Mouse (Mus musculus) MEL (cell line): ENCODE data around the gene Zfp287.

Experiments used
- CTCF ChIP-seq, 3 experiments: IDR thresholded peaks in 2 of 3; conservative IDR thresholded peaks in 1 of 3; 2 replicates each; pipeline ENCODE4 v1.5.1; 2011 to 2012; ENCODE audit warnings: low read length in 3 of 3, low read depth in 2 of 3, mild to moderate bottlenecking in 2 of 3, improper control_type of control experiment in 1 of 3, inconsistent platforms in 1 of 3, mixed read lengths in 1 of 3, moderate library complexity in 1 of 3; ENCODE audit not compliant: control insufficient read depth in 1 of 3, insufficient read depth in 1 of 3, poor library complexity in 1 of 3, severe bottlenecking in 1 of 3
- ETS1 ChIP-seq: IDR thresholded peaks from 2 replicates; pipeline ENCODE4 v1.6.1; 2012; ENCODE audit warnings: low read depth, mild to moderate bottlenecking, inconsistent platforms, low read length, improper control_type of control experiment, moderate library complexity
- GATA1 ChIP-seq: IDR thresholded peaks from 2 replicates; pipeline ENCODE4 v1.6.1; 2011; ENCODE audit warnings: low read depth, low read length, improper control_type of control experiment
- MAX ChIP-seq: IDR thresholded peaks from 2 replicates; pipeline ENCODE4 v1.6.1; 2011; ENCODE audit warnings: low read length, improper control_type of control experiment
- MAZ ChIP-seq: IDR thresholded peaks from 2 replicates; pipeline ENCODE4 v1.6.1; 2012; ENCODE audit warnings: low read depth, mild to moderate bottlenecking, inconsistent platforms, low read length, improper control_type of control experiment
- NELFE ChIP-seq: IDR thresholded peaks from 2 replicates; pipeline ENCODE4 v1.6.1; 2011; ENCODE audit warnings: low read depth, low read length, improper control_type of control experiment
- POLR2A ChIP-seq, 2 experiments: IDR thresholded peaks; 2 replicates each; pipeline ENCODE4 v1.6.1; 2011 to 2012; ENCODE audit warnings: low read length in 2 of 2, mild to moderate bottlenecking in 2 of 2, control low read depth in 1 of 2, improper control_type of control experiment in 1 of 2, low read depth in 1 of 2, moderate library complexity in 1 of 2; ENCODE audit not compliant: control insufficient read depth in 1 of 2, insufficient read depth in 1 of 2, poor library complexity in 1 of 2
- POLR2AphosphoS2 ChIP-seq: IDR thresholded peaks from 2 replicates; pipeline ENCODE4 v1.6.1; 2011; ENCODE audit warnings: low read length, improper control_type of control experiment
- RCOR1 ChIP-seq: IDR thresholded peaks from 2 replicates; pipeline ENCODE4 v1.6.1; 2012; ENCODE audit warnings: low read depth, mild to moderate bottlenecking, inconsistent platforms, low read length, improper control_type of control experiment
- ZNF384 ChIP-seq: IDR thresholded peaks from 2 replicates; pipeline ENCODE4 v1.6.1; 2012; ENCODE audit warnings: low read depth, mild to moderate bottlenecking, inconsistent platforms, low read length, improper control_type of control experiment

- TF ChIP-seq POLR2AphosphoS2: no peak
- TF ChIP-seq NELFE: no peak
- TF ChIP-seq GATA1: no peak
- no peak for TF ChIP-seq CTCF (IDR thresholded peaks at IDR 0.05 in 2 of 3, conservative IDR thresholded peaks at IDR 0.05 in 1 of 3; ENCODE audit: control insufficient read depth in 1 of 3, insufficient read depth in 1 of 3, low read depth in 2 of 3, low read length in 3 of 3, poor library complexity in 1 of 3, severe bottlenecking in 1 of 3)
- TF ChIP-seq RCOR1: no peak
- TF ChIP-seq POLR2A (IDR thresholded peaks at IDR 0.05; ENCODE audit: control insufficient read depth in 1 of 2, insufficient read depth in 1 of 2, low read depth in 1 of 2, low read length in 2 of 2, poor library complexity in 1 of 2): no peak
- no peak for TF ChIP-seq ZNF384
- TF ChIP-seq MAX: no peak
- no peak for TF ChIP-seq ETS1
- no peak for TF ChIP-seq MAZ
These were observed 80.1 kb downstream of the Zfp287 start for GRCm38 (mm10) chr11:62651563-62651962.
